Comparison of ENCODE assay signal across 8 mouse cellular contexts in genomic region chr12:75817959-75818452, GRCm38 (mm10). TPM values are rescaled to one million over a fixed set of nuclear protein-coding genes. Genes with fewer than 3 reads are reported as not detected.
A peak's percentile ranks its signal among the peaks of the same experiment; 100 is the strongest.
DNase-seq lines count a peak whose midpoint lies in the region; ATAC-seq lines count a peak whose summit lies in the region.

Syne2 (plus strand) TSS chr12:75818134.

- peak within 1 kb of the TSS; percentile 96 for H3K4me3 ChIP-seq in forebrain, embryonic 10.5 days
- H3K4me3 ChIP-seq in heart, embryonic 14.5 days (ENCODE audit: control insufficient read depth in 1 of 2, insufficient read depth in 1 of 2, low read depth in 1 of 2, low read length in 2 of 2), result peak within 1 kb of the TSS; percentile 75 to 95
- H3K4me3 ChIP-seq in liver, embryonic 15.5 days (replicated peaks), result peak within 1 kb of the TSS; percentile 66
- H3K4me3 ChIP-seq in neural tube, embryonic 11.5 days (ENCODE audit: low read depth, low read length), result peak within 1 kb of the TSS; percentile 87
- H3K4me3 ChIP-seq in stomach, embryonic 16.5 days (replicated peaks; ENCODE audit: low read length), result peak within 1 kb of the TSS; percentile 79

- WGBS in forebrain, embryonic 10.5 days, result under 1% methylated on average over 53 of the region's 54 CpGs
- WGBS in heart, embryonic 14.5 days, result under 1% methylated on average over 51 of the region's 54 CpGs
- WGBS in liver, embryonic 15.5 days (ENCODE audit: insufficient replicate concordance), result under 1% methylated on average over 54 of the region's 54 CpGs
- 0% methylated on average over 49 of the region's 54 CpGs for WGBS in neural tube, embryonic 11.5 days
- WGBS in stomach, embryonic 16.5 days, result 0% methylated on average over 51 of the region's 54 CpGs

- peak within 1 kb of the TSS; percentile 90 for H3K4me2 ChIP-seq in heart, embryonic 14.5 days (ENCODE audit: low read length)
- peak within 1 kb of the TSS; percentile 85 for H3K4me2 ChIP-seq in liver, embryonic 15.5 days
- H3K4me2 ChIP-seq in neural tube, embryonic 11.5 days (ENCODE audit: low read depth), result peak within 1 kb of the TSS; percentile 71
- peak within 1 kb of the TSS; percentile 89 for H3K4me2 ChIP-seq in stomach, embryonic 16.5 days (ENCODE audit: low read depth, low read length)

- H3K36me3 ChIP-seq in forebrain, embryonic 10.5 days (replicated peaks), result 0 out of 2 replicates have a peak, but pooled peaks cover 7% of the 10 kb centered on the region
- H3K36me3 ChIP-seq in heart, embryonic 14.5 days (ENCODE audit: control insufficient read depth, insufficient read depth, low read length), result no peaks in the 10 kb centered on the region
- no peaks in the 10 kb centered on the region for H3K36me3 ChIP-seq in liver, embryonic 15.5 days (replicated peaks)
- H3K36me3 ChIP-seq in neural tube, embryonic 11.5 days (ENCODE audit: control insufficient read depth, insufficient read depth, low read length), result no peaks in the 10 kb centered on the region
- H3K36me3 ChIP-seq in stomach, embryonic 16.5 days (ENCODE audit: control insufficient read depth, insufficient read depth, low read length), result no peaks in the 10 kb centered on the region

- DNase-seq in CD4-positive, CD25-positive, alpha-beta regulatory T cell, adult 2 months (ENCODE audit: low read depth, low spot score), result peak; percentile 80
- DNase-seq in c-Kit-negative CD71-positive TER-119-positive erythroid progenitor cells, embryonic 14.5 days (ENCODE audit: low read depth, low spot score), result peak; percentile 17
- DNase-seq in forebrain, embryonic 10.5 days (ENCODE audit: extremely low spot score, low spot score), result peak; percentile 86
- DNase-seq in kidney, postnatal 14 days, result peak; percentile 93
- peak; percentile 90 for DNase-seq in neural tube, embryonic 11.5 days (ENCODE audit: low spot score)

- H3K9me3 ChIP-seq in forebrain, embryonic 10.5 days, result no peaks in the 10 kb centered on the region
- H3K9me3 ChIP-seq in heart, embryonic 14.5 days (ENCODE audit: control insufficient read depth, low read length), result no peaks in the 10 kb centered on the region
- no peaks in the 10 kb centered on the region for H3K9me3 ChIP-seq in liver, embryonic 15.5 days (replicated peaks)
- H3K9me3 ChIP-seq in neural tube, embryonic 11.5 days (ENCODE audit: control insufficient read depth, low read length), result no peaks in the 10 kb centered on the region
- no peaks in the 10 kb centered on the region for H3K9me3 ChIP-seq in stomach, embryonic 16.5 days (replicated peaks; ENCODE audit: control insufficient read depth, low read length)

- H3K27ac ChIP-seq in forebrain, embryonic 10.5 days, result peak within 1 kb of the TSS; percentile 99
- peak within 1 kb of the TSS; percentile 67 to 88 for H3K27ac ChIP-seq in heart, embryonic 14.5 days (replicated peaks in 1 of 2; ENCODE audit: control insufficient read depth in 1 of 2, insufficient read depth in 1 of 2, low read depth in 2 of 2, low read length in 2 of 2)
- 0 out of 2 replicates have a peak within 1 kb of the TSS, but pooled peaks have one; percentile 24 for H3K27ac ChIP-seq in liver, embryonic 15.5 days (replicated peaks)
- H3K27ac ChIP-seq in neural tube, embryonic 11.5 days (ENCODE audit: low read depth, low read length), result peak within 1 kb of the TSS; percentile 80
- H3K27ac ChIP-seq in stomach, embryonic 16.5 days (ENCODE audit: low read length), result peak within 1 kb of the TSS; percentile 86

- H3K9ac ChIP-seq in heart, embryonic 14.5 days (ENCODE audit: low read length), result peak within 1 kb of the TSS; percentile 95
- peak within 1 kb of the TSS; percentile 55 for H3K9ac ChIP-seq in liver, embryonic 15.5 days
- H3K9ac ChIP-seq in neural tube, embryonic 11.5 days (ENCODE audit: low read length), result peak within 1 kb of the TSS; percentile 96
- peak within 1 kb of the TSS; percentile 92 for H3K9ac ChIP-seq in stomach, embryonic 16.5 days (ENCODE audit: low read length)

- H3K4me1 ChIP-seq in forebrain, embryonic 10.5 days, result peaks cover 57% of the 10 kb centered on the region
- peaks cover 8 to 32% of the 10 kb centered on the region in 2 experiments for H3K4me1 ChIP-seq in heart, embryonic 14.5 days (ENCODE audit: control insufficient read depth in 2 of 2, insufficient read depth in 2 of 2, low read length in 2 of 2)
- peaks cover 24% of the 10 kb centered on the region for H3K4me1 ChIP-seq in liver, embryonic 15.5 days (replicated peaks)
- no peaks in the 10 kb centered on the region for H3K4me1 ChIP-seq in neural tube, embryonic 11.5 days (ENCODE audit: control insufficient read depth, insufficient read depth, low read length)
- H3K4me1 ChIP-seq in stomach, embryonic 16.5 days (ENCODE audit: control insufficient read depth, insufficient read depth, low read length), result peaks cover 20% of the 10 kb centered on the region; the same call in 1 of the 2 replicates

- peak; percentile 93 for ATAC-seq in heart, embryonic 14.5 days (ENCODE audit: insufficient number of reproducible peaks, insufficient read depth, low FRiP score, low read depth)
- peak; percentile 81 for ATAC-seq in liver, embryonic 15.5 days (ENCODE audit: insufficient read depth)
- peak; percentile 92 for ATAC-seq in neural tube, embryonic 11.5 days (ENCODE audit: insufficient read depth, low FRiP score, low TSS enrichment)
- ATAC-seq in stomach, embryonic 16.5 days (ENCODE audit: insufficient read depth, low FRiP score), result peak; percentile 94

- peaks cover 22% of the 10 kb centered on the region for H3K27me3 ChIP-seq in forebrain, embryonic 10.5 days (ENCODE audit: poor library complexity, severe bottlenecking)
- no peaks in the 10 kb centered on the region; the same call in 1 of the 2 replicates for H3K27me3 ChIP-seq in heart, embryonic 14.5 days (ENCODE audit: control insufficient read depth, insufficient read depth, low read length)
- H3K27me3 ChIP-seq in liver, embryonic 15.5 days, result peaks cover 79% of the 10 kb centered on the region
- no peaks in the 10 kb centered on the region; the same call in 1 of the 2 replicates for H3K27me3 ChIP-seq in neural tube, embryonic 11.5 days (ENCODE audit: control insufficient read depth, insufficient read depth, low read length)
- H3K27me3 ChIP-seq in stomach, embryonic 16.5 days (ENCODE audit: control insufficient read depth, insufficient read depth, low read length), result no peaks in the 10 kb centered on the region

RNA-seq across cellular contexts. Expression of gene Syne2, which starts in this region (rescaled TPM):
- 95.5 and 108 TPM in 2 replicates for polyA plus RNA-seq in forebrain, embryonic 10.5 days (2016; fragmentation: Nextera tagmentation; extraction: Ambion mirVana)
- polyA plus RNA-seq in heart, embryonic 14.5 days (2014; fragmentation: Nextera tagmentation; extraction: Ambion mirVana), result 52.5 and 55.9 TPM in 2 replicates
- polyA plus RNA-seq in liver, embryonic 15.5 days (2015; fragmentation: Nextera tagmentation; extraction: Ambion mirVana), result 5.1 and 5.8 TPM in 2 replicates
- polyA plus RNA-seq in neural tube, embryonic 11.5 days (2014; fragmentation: Nextera tagmentation; extraction: Ambion mirVana), result 61.4 and 63.3 TPM in 2 replicates
- polyA plus RNA-seq in stomach, embryonic 16.5 days (2015; fragmentation: Nextera tagmentation; extraction: Ambion mirVana), result 37.1 and 42.1 TPM in 2 replicates

Comparison
In these comparisons a context has a peak if more than half of its experiments do, and no peak if none do; other contexts are left out.
1. Peak in every context shown above with its lines: DNase-seq, ATAC-seq, H3K4me3 ChIP-seq and H3K27ac ChIP-seq.
2. DNase-seq: peak in every context shown above with its lines; median percentile 93 in kidney, postnatal 14 days; 90 in neural tube, embryonic 11.5 days; 86 in forebrain, embryonic 10.5 days; 80 in CD4-positive, CD25-positive, alpha-beta regulatory T cell, adult 2 months; 17 in c-Kit-negative CD71-positive TER-119-positive erythroid progenitor cells, embryonic 14.5 days.
3. H3K27ac ChIP-seq: peak in every context shown above with its lines; median percentile 99 in forebrain, embryonic 10.5 days; 86 in stomach, embryonic 16.5 days; 80 in neural tube, embryonic 11.5 days; 78 in heart, embryonic 14.5 days; 24 in liver, embryonic 15.5 days.